Mouse (Mus musculus) A20 (cell line): Measurements from ENCODE around the gene Ankrd13a.

Experiments used
- DNase-seq: peaks from one replicate; pipeline ENCODE4 v3.0.0-alpha.2; 2011; ENCODE audit warnings: low read depth, low spot score

The Ankrd13a gene

GRCm38 (mm10) chr5:114766686-114767085 is 7.8 kb upstream of the Ankrd13a start:
- DNase-seq, result no peak

GRCm38 (mm10) chr5:114767185-114767584 is 7.3 kb upstream of the Ankrd13a start:
- no peak for DNase-seq

DNA sequence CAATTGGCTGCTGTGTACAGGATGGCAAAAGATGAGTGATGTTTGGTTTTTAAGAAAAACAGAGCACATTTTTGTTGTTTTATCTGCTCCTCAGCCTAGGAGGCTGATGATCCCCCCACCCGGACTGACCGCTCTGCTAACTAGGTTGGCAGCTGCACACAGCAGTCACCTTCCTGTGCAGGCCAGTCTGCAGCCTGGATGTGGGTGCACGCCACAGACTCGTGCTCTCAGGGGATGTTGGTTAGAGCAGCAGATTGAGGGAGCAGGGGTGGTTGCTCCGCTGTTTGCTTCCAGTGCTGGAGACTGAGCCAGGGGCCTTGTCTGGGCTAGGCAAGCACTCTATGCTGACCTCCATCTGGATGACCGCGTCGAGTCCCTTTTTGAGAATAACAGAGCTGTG is 4.7 kb upstream of the Ankrd13a start:
- no peak for DNase-seq

DNA sequence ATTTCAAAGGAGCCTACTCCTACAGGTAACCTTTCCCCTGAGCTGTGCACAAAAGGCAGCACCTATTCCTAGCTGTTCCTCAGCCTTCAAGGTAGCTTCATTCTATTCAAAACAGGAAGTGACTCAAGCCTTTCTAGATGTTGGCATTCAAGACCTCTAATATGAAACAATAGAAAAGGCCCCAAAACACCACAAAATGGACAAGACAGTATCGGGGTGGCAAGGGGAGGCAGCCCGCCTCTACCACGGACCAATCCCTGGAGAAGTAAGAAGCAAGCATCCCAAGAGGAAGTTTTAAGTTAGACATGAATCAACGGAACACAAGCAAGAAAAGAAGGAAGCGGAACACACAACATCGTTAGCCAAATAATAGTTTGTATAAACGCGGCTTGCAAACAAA is 2.7 kb upstream of the Ankrd13a start:
- peak; percentile 72 for DNase-seq

GRCm38 (mm10) chr5:114772456-114773203 is 1.8 kb upstream of the Ankrd13a start:
- peak; percentile 63 for DNase-seq

DNA sequence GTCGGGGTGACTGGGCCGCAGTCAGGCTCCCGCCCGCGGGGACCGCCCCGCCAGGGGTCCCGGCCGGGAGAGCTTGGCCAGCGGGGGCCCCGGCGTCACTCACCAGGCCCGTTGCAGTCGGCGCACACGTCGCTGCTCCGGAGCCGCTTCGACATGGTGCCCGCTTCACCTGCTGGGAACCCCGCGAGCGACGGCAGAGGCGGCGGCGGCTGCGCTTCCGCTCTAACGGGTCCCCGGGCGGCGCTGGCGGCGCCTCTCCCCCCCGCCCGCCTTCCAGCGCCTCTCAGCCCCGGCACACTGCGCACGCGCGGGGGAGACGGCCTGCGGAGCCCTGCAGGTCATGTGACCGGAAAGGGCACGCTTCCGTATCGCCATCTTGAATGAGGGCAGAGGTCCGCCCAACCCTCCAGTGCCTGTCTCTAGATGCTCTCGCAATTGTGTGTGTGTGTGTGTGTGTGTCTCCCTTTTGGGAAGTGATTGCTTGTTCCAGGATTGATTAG is 1.2 kb upstream of the Ankrd13a start:
- DNase-seq, result peak; percentile 100

DNA sequence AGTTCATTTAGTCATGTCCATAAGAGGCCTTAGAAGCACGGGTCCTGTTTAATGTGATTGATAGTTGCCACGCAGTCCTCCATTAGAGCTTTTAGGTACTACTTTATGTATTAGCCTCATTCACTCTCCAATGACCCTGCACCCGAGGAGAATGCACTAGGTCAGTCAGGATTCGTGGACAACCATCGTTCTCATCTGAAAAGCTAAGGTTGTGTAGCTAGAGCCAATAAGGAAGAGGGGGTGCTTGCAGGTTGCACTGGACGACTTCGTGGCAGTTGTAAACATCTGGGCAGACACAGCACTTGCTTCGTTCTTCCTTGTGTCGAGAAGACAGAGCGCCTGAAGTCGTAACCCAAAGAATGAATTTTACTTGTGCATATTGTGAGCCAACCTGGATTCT is 697 bp upstream of the Ankrd13a start:
- DNase-seq, result peak; percentile 82

DNA sequence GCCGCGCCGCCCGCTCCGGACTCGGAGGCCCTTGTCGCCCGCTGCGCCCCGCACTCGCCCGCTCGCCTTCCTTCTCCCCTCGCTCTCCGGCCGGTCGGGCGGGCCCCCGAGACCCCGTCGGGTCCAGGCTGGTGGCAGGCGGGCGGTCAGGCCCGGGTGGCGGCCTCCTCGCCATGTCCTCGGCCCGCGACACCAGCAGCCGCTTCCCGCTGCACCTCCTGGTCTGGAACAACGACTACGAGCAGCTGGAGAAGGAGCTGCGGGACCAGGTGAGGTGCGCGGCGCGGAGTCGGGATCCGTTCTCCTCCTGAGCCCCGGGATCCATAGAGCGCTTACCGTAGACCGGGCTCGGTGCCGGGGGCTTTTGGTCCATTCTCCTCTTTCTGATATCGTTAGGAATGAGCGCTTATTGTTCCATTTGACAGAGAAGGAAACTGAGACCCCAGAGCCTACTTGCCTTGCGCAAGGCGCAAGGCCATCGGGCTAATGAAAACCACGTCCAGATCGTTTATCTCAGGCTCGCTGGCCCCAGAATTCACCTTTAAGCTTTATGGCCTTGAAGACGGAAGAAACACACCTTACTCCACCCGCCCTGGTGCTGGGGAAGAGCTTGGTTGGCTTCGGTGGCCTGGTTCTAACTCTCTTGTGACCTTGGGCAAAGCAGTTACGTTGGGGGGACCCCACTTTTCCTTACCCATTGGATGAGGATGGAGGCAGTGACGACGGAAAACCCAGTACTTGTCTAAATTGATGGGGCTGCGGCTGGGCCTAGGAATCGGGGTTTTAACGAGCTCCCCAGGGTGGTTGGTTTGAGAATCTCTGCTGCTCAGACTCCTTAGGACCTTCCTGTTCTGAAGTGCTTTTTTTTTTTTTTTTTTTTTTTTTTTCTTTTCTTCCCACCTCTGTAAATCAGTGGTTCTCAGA is 841 bp downstream of the Ankrd13a start, which contains the start of gene Git2:
TSS of gene Git2 (minus strand) at position 462 of the 924 bp plus-strand sequence.
- peak; percentile 64 for DNase-seq

- DNase-seq, result no peak
Observed at GRCm38 (mm10) chr5:114776174-114776573, 1.7 kb downstream of the Ankrd13a start.

- no peak for DNase-seq
Observed at GRCm38 (mm10) chr5:114779956-114780489, 5.5 kb downstream of the Ankrd13a start.

- DNase-seq, result peak; percentile 41
Observed at GRCm38 (mm10) chr5:114780912-114781311, 6.4 kb downstream of the Ankrd13a start.

GRCm38 (mm10) chr5:114782991-114783390 is 8.5 kb downstream of the Ankrd13a start:
- no peak for DNase-seq

- peak; percentile 64 for DNase-seq
Observed at GRCm38 (mm10) chr5:114783405-114784163, 9.1 kb downstream of the Ankrd13a start.

GRCm38 (mm10) chr5:114784622-114785165 is 10.2 kb downstream of the Ankrd13a start:
- no peak for DNase-seq

DNA sequence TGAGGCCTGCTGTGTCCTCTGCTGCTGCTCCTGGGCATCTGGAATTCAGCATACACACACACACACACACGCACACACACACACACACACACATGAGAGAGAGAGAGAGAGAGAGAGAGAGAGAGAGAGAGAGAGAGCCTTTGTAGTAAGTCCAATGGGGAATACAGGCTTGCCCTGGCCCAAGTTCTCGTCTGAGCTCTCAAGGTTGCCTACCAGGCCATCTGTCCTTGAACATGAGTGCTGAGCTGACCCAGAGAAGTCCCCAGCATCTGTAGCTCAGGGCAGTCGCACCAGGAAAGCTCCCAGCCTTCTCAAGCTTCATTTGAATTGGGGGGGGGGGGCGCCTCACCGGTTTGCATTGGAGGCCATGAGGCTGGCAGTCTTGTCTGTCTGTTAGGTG is 10.7 kb downstream of the Ankrd13a start:
- no peak for DNase-seq

- no peak for DNase-seq
Observed at GRCm38 (mm10) chr5:114793317-114793716, 18.8 kb downstream of the Ankrd13a start.

GRCm38 (mm10) chr5:114794609-114795008 is 20.1 kb downstream of the Ankrd13a start:
- DNase-seq, result no peak

GRCm38 (mm10) chr5:114795231-114795630 is 20.8 kb downstream of the Ankrd13a start:
- DNase-seq, result no peak

DNA sequence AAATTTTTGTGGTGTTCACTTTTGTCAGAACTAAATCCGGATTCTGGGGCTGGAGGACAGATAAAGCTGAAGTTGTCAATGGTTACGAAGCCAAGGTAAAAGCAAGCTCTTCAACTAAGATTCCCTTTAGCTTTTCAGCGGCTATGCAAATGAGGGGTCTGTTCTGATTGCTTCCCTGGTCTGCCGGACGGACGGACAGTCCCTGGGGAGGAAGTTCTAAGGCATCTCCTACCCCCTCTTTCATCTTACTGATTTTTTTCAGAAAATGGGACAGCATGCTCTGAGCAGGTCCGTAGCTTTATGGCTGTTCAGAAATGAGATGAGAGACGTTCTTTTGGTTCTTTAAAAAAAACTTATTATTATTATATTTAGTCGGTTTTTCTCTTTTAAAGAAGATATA is 21.2 kb downstream of the Ankrd13a start:
- DNase-seq, result no peak

DNA sequence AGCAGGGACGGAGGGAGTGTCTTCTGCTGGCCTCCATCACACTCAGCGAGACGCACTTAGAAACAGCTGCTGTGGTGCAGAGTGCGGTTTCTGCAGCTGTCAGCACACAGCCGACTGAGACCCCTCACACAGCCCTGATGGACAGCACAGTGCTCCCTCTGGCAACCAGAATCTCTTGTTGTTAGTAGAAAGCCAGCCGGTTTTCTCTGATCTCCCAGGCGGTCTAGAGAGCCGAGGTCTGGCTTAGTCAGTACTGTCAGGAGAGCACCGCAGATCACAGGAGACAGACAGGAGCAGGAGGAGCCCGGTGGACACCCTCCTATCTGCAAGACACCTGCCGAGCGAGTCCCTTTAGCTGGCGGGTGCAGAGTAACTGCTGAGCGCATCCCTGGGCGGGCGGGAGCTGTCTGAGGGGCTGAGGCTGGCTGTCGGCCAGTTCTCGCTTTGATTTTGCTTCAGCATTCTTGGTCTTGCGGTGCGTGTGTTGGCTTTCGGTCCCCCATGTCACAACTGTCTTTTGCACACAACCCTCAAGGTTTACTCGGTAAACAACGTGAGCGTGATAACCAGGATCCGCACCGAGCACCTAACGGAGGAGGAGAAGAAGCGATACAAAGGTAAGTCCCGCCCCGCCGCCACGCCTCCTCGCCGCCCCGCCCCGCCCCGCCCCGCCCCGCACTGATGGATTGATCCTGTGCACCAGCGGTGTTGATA is 22.0 kb downstream of the Ankrd13a start:
- no peak for DNase-seq
